Comparison of ENCODE assay signal across 1 mouse cellular context in the genomic region with DNA sequence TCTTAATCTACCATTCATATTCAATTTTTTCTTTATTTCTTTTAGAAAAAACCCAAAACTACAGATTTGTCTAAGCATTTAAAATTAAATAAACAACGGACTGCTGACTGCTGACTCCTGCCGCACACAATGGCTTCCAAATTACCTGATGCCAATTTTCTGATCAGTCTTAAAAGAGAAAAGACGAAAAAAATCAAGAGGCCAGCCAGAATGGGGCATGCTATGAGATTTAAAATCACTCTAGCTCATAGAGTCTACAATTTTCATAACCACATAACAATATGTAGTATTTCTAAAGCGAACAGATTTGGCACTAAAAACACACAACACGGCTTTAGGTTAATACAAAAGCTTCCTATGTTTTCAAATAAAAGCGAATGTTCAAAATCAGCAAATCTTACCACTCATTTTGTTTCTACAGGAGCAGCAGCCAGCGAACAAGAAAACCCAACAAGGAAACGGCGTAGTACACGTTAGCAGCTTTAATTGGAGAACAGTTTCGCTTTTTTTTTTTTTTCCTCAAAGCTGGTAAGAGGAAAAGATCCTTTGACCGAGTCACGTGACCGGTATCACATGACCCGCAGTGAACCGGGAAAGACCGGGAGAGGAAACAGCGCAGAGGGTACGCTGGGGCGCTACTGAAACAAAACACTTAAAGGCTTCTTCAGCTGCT.
A peak's percentile ranks its signal among the peaks of the same experiment; 100 is the strongest.
TF ChIP-seq lines count a peak whose summit lies in the region.

No protein-coding gene starts in this region.

TF ChIP-seq in CH12.LX, 34 proteins besides CTCF, POLR2A, EP300 and RAD21 (continued from another document):
- TF ChIP-seq CHD1 (IDR thresholded peaks at IDR 0.05; ENCODE audit: low read depth, low read length) (no peak), ELF1 (IDR thresholded peaks at IDR 0.05; ENCODE audit: low read depth, low read length) (peak; percentile 42), JUN (IDR thresholded peaks at IDR 0.05; ENCODE audit: insufficient read depth, low read depth, low read length) (no peak), USF2 (conservative IDR thresholded peaks at IDR 0.05; ENCODE audit: low read depth, low read length) (peak; percentile 99), E2F4 (IDR thresholded peaks at IDR 0.05; ENCODE audit: insufficient replicate concordance, low read depth, low read length) (no peak), UBTF (IDR thresholded peaks at IDR 0.05; ENCODE audit: low read depth, low read length) (no peak), ETS1 (conservative IDR thresholded peaks at IDR 0.05; ENCODE audit: low read depth, low read length) (no peak; the same call in 1 of the 2 replicates)
